Mouse (Mus musculus) limb, embryonic 14.5 days (tissue): Measurements from ENCODE around the gene Paqr7. TPM values are rescaled to one million over a fixed set of nuclear protein-coding genes. Genes with fewer than 3 reads are reported as not detected.

Experiments used
- ATAC-seq: fragments of 200-750 bp; cut with Nextera tagmentation; 2 replicates; pipeline ENCODE4 v1.8.0; 2017; ENCODE audit warnings: low read depth, moderate number of reproducible peaks, moderate TSS enrichment; ENCODE audit not compliant: low FRiP score
- DNase-seq: peaks from one replicate; pipeline ENCODE4 v3.0.0-alpha.2; 2015; ENCODE audit warnings: low spot score
- H3K27ac ChIP-seq: fragments of 300-500 bp; sonication (generic); replicated peaks from 2 replicates; pipeline ENCODE4 v1.5.1; 2014; ENCODE audit warnings: low read depth, mild to moderate bottlenecking, low read length, moderate library complexity, mixed read lengths
- H3K27me3 ChIP-seq: fragments of 300-500 bp; sonication (generic); 2 replicates; pipeline ENCODE4 v1.6.1; 2014; ENCODE audit warnings: low read length, mixed read lengths; ENCODE audit not compliant: control insufficient read depth, insufficient read depth
- H3K36me3 ChIP-seq: fragments of 300-500 bp; sonication (generic); 2 replicates; pipeline ENCODE4 v1.6.1; 2014; ENCODE audit warnings: mild to moderate bottlenecking, low read length, moderate library complexity, mixed read lengths; ENCODE audit not compliant: control insufficient read depth, insufficient read depth
- H3K4me1 ChIP-seq: fragments of 300-500 bp; sonication (generic); 2 replicates; pipeline ENCODE4 v1.6.1; 2014; ENCODE audit warnings: antibody characterized with exemption, low read length, mixed read lengths; ENCODE audit not compliant: control insufficient read depth, insufficient read depth
- H3K4me2 ChIP-seq: fragments of 300-500 bp; sonication (generic); replicated peaks from 2 replicates; pipeline ENCODE4 v1.6.1; 2014; ENCODE audit warnings: low read depth, mild to moderate bottlenecking, low read length, moderate library complexity; ENCODE audit not compliant: severe bottlenecking
- H3K4me3 ChIP-seq: fragments of 300-500 bp; sonication (generic); replicated peaks from 2 replicates; pipeline ENCODE4 v1.5.1; 2014; ENCODE audit warnings: low read length
- H3K9ac ChIP-seq: fragments of 300-500 bp; sonication (generic); 2 replicates; pipeline ENCODE4 v1.6.1; 2014; ENCODE audit warnings: mild to moderate bottlenecking, low read depth, low read length, moderate library complexity; ENCODE audit not compliant: severe bottlenecking
- H3K9me3 ChIP-seq: fragments of 300-500 bp; sonication (generic); 2 replicates; pipeline ENCODE4 v1.6.1; 2016; ENCODE audit warnings: low read length; ENCODE audit not compliant: control insufficient read depth
- POLR2A ChIP-seq: fragments of 200-500 bp; IDR thresholded peaks from 2 replicates; pipeline ENCODE4 v1.8.0; 2012; ENCODE audit warnings: inconsistent platforms, mild to moderate bottlenecking, moderate library complexity, borderline replicate concordance; ENCODE audit not compliant: insufficient read depth, insufficient read length; ENCODE audit errors: extremely low read depth
- WGBS: fragments of 180-500 bp; shearing (Covaris S2); extraction: QIAGEN DNeasy Blood & Tissue Kit; methylation state at CpG from one replicate; pipeline ENCODE4 v1.1.7; 2014; 5-methylcytosine and 5-hydroxymethylcytosine counted together
- polyA plus RNA-seq, 2 experiments: library from polyadenylated mRNA; depleted of rRNA in 1 of 2; stranded (reverse) in 1 of 2; unstranded in 1 of 2; fragments of >200 nt; fragmentation: Nextera tagmentation in 1 of 2; extraction: Ambion mirVana in 1 of 2; gene quantifications; 2 replicates each; pipeline versions ENCODE4 v1.2.1 to v1.2.3; 2012 to 2014

Gene Paqr7
- polyA plus RNA-seq, 2 experiments: 2.9 to 5.9 TPM

GRCm38 (mm10) chr4:134503686-134504357, 7.3 kb downstream of the Paqr7 start:
- Histone ChIP-seq H3K4me3 (no peak overlapping the region), H3K9me3 (no peaks in the 10 kb centered on the region), H3K27ac (no peak overlapping the region), H3K4me1 (no peaks in the 10 kb centered on the region), H3K36me3 (no peaks in the 10 kb centered on the region), H3K27me3 (no peaks in the 10 kb centered on the region), H3K9ac (no peak overlapping the region), H3K4me2 (no peak overlapping the region)
- no peak for DNase-seq
- 76% methylated on average over 4 of the region's 4 CpGs for WGBS
- no peak for TF ChIP-seq POLR2A
- ATAC-seq: no peak

- no peak for TF ChIP-seq POLR2A
- DNase-seq (no peak), ATAC-seq (no peak)
- H3K4me3 ChIP-seq: no peak overlapping the region
- no peaks in the 10 kb centered on the region for H3K27me3 ChIP-seq
- no peak overlapping the region for H3K27ac ChIP-seq
- H3K4me1 ChIP-seq: no peaks in the 10 kb centered on the region
- H3K9me3 ChIP-seq: no peaks in the 10 kb centered on the region
- WGBS: 89% methylated on average over 4 of the region's 4 CpGs
- H3K9ac ChIP-seq: no peak overlapping the region
- no peaks in the 10 kb centered on the region for H3K36me3 ChIP-seq
- H3K4me2 ChIP-seq: no peak overlapping the region
Measured at GRCm38 (mm10) chr4:134505303-134505789, 8.8 kb downstream of the Paqr7 start.

- Histone ChIP-seq H3K4me2 (no peak overlapping the region), H3K36me3 (no peaks in the 10 kb centered on the region), H3K27ac (no peak overlapping the region), H3K9me3 (no peaks in the 10 kb centered on the region), H3K9ac (no peak overlapping the region), H3K4me3 (no peak overlapping the region), H3K27me3 (no peaks in the 10 kb centered on the region), H3K4me1 (no peaks in the 10 kb centered on the region)
- DNase-seq (no peak), ATAC-seq (no peak)
- 78% methylated on average over 3 of the region's 4 CpGs for WGBS
- no peak for TF ChIP-seq POLR2A
Measured at GRCm38 (mm10) chr4:134505966-134506594, 9.6 kb downstream of the Paqr7 start.

DNA sequence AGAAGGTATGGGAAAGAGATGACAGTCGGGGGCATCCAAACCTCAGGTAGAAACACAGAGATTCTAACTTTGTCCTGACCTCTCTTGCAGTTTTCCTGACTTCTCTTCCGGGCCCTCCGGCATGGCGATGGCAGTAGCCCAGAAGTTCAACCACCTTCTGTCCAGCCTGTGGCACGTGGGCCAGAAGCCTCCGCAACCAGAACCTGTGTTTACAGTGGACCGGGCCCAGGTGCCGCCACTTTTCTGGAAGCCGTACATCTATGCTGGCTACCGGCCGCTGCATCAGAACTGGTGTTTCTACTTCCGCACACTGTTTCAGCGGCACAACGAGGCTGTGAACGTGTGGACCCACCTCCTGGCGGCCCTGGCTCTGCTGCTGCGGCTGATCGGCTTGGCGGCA, 10.2 kb downstream of the Paqr7 start:
- Histone ChIP-seq H3K36me3 (no peaks in the 10 kb centered on the region), H3K27ac (no peak overlapping the region), H3K9ac (no peak overlapping the region), H3K9me3 (no peaks in the 10 kb centered on the region), H3K4me3 (no peak overlapping the region), H3K27me3 (no peaks in the 10 kb centered on the region), H3K4me2 (no peak overlapping the region), H3K4me1 (no peaks in the 10 kb centered on the region)
- TF ChIP-seq POLR2A: no peak
- no peak for DNase-seq
- WGBS: 85% methylated on average over 19 of the region's 19 CpGs
- ATAC-seq: no peak

DNA sequence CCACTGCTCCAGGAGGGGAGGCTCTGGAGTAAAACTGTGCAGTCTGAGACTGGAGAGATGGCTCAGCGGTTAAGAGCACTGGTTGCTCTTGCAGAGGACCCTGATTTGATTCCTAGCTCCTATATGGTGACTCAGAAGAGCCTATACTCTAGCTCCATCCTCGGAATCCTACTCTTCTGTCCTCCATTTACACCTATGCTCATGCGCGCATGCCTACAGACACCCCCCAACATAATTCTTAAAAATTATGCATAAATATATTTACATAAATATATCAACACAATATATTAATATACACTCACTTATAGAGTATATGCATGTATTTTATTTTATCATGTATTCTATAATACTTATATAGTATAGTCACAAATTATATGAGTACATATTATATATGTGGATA, 13.9 kb downstream of the Paqr7 start:
- ATAC-seq: no peak; the same call in 1 of the 2 replicates
- peak overlapping the region; percentile 58; the same call in 1 of the 2 replicates for H3K4me3 ChIP-seq
- H3K9me3 ChIP-seq: no peaks in the 10 kb centered on the region
- no peaks in the 10 kb centered on the region for H3K4me1 ChIP-seq
- no peaks in the 10 kb centered on the region for H3K36me3 ChIP-seq
- H3K27ac ChIP-seq: no peak overlapping the region
- DNase-seq: no peak
- no peak for TF ChIP-seq POLR2A
- H3K4me2 ChIP-seq: peak overlapping the region; percentile 90
- 79% methylated on average over 4 of the region's 4 CpGs for WGBS
- H3K27me3 ChIP-seq: no peaks in the 10 kb centered on the region
- H3K9ac ChIP-seq: no peak overlapping the region
